Mouse (Mus musculus) thymus, postnatal 36 days (tissue): Measurements from ENCODE around the gene Col9a3.
A peak's percentile ranks its signal among the peaks of the same experiment; 100 is the strongest.

Source experiments
- DNase-seq, 2 experiments: peaks; one replicate each; pipeline ENCODE4 v3.0.0; 2022; ENCODE audit warnings: mixed read lengths in 2 of 2

Gene Col9a3

DNA sequence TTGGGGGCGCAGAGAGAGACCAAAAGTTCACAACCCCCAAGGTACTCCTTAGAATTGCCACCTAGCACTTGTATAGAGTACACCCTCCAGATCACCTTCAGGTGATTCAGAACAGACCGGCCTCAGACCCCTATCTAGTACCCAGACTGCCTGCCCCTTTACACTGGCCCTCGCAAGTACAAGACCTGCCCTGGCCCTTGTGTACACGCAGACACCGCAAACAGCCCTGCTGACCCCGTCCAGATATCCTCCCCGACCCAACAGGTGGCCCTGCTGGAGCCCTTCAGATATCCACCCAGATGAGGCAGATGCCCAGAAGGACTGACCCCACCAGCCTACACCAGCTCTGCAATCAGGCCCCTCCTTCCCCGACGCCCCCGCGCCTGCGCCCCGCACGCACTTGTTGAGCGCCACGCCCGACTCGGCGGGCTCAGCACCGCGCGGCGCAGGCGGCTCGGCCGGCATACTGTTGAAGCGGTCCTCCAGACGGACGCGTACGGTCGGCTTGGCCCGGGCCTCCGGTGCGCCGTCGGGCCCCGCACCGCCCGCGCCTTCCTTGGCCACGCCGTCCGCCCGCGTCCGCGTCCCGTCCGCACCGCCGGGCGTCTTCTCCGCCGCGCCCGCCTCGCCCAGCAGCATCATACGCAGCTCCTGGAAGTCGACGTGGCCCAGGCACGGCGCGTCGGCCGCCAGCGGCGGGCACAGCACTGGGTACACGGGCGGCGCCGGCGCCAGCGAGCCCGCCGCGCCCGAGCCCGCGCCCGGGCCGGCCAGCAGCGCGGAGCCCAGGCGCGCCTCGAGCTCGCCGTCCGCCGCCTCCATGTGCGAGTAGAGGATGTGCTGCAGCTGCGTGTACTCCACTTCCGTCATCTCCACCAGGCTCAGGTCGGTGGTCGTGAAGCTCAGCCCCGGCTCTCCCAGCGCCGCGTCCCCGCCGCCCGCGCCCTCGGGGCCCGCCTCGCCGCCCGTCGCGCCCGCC lies 44.3 kb downstream of the Col9a3 start:
- no peak for DNase-seq

DNA sequence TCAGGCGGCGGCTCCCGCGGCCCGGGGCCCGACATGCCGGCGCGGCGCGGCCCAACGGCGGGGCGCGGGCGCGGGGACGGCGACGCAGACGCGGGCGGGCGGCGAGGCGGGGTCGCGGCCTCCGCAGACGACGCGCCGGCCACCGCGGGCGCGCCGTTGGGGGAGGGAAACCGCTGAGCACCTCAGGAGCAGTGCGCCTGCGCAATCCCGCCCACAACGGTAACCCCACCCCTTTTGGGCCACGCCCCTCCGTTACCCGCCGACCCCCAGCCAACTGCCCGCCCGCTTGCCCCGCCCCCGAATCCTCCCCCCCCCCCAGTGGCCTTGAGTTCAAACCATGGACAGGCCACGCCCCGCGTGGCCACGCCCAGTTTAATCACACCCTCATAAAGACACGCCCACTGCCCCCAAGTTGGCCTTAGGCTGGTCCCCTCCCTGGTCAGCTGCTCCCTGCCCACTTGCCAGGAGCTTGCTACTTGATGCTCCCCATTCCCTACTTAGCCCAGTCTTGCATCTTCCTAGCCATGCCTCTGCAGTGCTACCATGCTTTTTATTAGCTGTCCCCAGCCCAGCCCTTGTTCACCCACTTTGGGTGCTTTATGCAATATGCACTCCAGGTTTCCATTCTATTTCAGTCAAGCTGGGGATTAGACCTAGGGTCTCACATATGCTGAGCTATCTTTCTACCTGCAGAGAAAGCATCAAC lies 45.1 kb downstream of the Col9a3 start, which contains the start of gene Tcfl5:
Gene Tcfl5, minus strand, starts transcription at position 154 of the 706 bp plus-strand sequence.
- DNase-seq: no peak

DNA sequence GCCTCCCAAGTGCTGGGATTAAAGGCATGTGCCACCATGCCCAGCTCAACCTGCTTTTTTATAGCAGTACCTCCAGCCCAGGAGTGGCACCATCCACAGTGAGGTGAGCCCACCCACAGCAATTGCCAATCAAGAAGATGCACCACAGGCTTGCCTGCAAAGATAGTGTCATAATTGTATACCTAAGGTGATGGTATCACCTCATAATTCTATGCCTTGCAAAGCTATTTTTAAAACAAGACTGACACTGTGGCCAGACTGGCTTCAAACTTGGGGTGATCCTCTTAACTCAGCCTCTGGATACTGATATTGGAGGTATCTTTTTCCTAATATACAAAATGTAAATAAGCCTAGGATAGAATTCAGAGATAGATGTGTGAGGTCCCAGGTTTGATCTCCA lies 46.0 kb downstream of the Col9a3 start:
- DNase-seq: no peak

DNA sequence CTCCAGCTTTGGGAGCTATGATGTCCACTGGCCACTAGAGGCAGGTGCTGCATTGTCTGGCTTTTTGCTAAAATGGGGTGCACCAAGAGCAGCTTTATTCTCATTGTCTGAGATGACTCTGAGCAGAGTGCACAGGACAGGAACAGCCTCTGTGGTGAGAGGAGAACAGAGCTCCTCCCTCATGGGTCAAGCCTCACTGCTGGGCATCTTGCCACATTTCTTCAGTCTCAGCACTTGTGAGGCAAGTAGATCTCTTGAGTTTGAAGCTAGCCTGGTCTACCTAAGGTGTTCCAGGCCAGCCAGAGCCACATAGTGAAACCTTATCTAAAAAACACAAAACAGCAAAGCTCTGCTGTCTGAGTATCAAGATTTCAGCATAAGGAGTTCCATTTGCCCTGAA lies 49.3 kb downstream of the Col9a3 start:
- DNase-seq: no peak

DNA sequence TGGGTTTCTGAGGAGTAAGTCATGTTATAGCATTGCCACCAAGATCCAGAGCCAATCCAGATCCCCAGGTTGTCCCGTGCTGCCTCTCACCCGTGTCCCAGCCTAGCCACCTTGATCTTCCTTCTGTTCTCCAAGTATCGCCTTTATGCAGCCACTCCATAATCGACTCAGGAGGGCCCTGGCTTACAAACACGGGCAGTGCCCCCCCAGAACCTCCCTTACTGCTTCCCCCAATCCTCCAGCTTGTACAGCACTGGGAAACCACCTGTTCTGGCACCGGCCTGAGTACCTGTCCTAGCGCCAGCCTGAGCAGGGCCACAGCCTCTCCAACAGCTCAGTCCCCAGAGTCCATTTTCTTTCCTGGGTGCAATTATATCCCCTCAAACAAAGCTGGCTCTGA lies 57.1 kb downstream of the Col9a3 start:
- no peak for DNase-seq

DNA sequence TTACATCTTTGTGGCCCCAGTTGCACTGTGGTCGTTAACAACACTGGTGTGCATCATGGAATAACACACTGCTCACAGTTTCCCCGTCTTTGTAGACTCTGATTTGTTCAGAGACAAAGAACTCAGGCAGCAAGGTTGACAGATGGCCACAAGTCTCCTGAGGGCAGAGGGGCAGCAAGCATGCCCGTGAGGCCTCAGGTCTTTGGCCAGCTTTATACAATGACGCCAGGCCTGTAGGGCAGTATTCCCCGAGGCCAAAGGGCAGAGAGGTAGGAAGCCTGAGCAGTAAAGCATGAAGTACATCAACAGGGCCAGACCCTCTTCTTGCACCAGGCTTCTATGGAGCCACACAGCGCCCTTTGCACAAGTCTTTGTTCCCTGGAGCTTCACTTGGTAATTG lies 57.6 kb downstream of the Col9a3 start:
- no peak for DNase-seq

DNA sequence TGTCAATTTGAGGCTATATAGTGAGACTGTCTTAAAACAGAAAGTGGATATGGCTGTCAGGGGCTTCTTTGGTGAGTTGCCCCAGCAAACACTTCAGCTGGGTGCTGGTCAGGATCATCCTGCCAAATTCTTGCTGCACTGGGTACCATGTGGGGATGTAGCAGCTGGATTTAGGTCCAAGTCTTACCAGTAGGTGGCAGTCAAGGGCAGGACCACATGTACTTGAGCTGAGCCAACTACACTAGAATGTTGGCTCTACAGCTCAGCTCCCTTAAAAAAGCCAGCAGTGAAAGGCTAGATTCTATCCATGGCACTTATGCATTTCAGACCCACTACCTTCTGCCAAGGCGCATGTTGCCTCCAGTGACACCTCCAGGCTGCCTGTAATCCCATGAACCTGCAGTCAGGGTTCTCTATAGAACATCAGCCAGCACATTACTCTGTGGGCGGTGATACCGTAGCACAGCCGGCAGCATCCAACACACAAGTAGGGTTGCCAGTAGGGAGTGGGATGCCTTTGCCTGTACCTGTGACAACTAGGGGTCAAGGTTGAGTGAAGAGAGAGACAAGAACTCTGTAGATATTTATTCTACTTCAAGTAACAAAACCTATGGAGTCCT lies 59.9 kb downstream of the Col9a3 start:
- peak; percentile 44 to 57 for DNase-seq

DNA sequence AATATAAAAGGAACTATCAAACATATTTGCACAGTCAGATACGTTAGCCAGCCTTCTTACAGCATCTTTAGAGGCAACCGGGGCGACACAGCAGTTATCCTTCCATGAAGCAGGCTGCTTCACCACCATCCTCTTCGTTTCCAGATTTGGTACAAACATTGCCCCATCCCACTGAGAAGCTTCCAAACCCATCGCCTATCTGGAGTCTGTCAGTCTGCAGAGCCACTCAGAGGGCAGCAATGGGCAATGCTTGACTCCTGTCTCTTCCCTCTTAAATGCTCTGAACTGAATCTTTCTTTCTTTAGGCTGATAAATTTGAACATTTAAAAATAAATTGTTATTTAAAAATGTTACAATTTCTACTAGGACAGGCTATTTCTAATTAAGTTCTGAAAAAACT lies 60.8 kb downstream of the Col9a3 start:
- no peak for DNase-seq

DNA sequence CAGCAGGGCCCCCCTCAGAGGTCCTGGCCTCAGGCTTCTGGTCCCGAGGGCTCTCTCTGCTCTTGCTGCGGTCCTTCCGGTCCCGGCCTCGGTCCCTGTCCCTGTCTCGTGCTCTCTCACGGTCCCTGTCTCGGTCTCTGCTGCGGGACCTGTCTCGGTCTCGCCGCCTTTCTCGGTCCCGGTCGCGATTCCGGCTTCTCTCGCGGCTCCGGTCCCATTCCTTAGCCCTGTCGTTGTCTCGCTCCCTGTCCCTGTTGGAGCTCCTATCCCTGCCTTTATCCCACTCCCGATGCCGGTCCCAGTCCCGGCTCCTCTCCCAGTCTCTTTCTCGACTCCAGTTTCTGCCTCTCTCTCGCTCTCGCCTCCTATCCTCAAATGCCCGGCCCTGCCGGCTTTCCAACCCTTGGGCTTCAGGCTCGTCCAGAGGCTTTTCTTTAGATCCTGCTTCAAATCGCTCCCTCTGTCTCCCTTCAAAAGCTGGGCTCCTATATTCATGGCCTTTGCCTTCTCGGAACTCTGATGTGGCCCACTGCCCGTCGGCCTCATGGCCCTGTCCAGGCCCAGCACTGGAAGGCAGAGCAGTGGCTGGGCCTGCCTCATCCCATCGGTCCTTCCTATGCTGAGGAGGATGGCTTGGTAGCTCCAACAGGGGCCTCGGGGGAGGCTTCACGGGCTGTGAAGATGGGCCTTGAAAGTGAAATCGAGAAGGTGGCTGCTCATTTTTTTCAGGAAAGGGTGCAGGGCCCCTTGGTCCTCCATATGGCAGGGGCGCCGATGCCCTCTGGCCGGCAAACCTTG lies 62.0 kb downstream of the Col9a3 start:
- DNase-seq: no peak

DNA sequence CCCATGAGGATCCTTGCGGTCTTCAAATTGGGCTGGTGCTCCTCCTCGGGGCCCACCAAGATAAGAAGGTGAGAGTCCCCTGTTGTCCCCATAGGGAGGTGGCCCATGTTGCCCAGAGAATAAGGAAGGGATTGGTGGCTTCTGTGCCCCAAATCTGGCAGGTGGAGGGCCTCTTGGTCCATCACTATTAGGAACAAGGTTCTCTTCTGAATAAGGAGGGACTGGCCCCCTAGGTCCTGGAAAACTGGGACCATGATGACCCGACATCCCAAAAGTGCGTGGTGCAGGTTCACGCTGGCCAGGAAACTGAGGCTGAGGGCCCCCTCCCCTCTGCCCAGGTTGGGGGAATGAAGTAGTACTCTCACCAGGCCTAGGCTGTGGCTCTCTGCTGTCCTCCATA lies 62.9 kb downstream of the Col9a3 start:
- no peak for DNase-seq

DNA sequence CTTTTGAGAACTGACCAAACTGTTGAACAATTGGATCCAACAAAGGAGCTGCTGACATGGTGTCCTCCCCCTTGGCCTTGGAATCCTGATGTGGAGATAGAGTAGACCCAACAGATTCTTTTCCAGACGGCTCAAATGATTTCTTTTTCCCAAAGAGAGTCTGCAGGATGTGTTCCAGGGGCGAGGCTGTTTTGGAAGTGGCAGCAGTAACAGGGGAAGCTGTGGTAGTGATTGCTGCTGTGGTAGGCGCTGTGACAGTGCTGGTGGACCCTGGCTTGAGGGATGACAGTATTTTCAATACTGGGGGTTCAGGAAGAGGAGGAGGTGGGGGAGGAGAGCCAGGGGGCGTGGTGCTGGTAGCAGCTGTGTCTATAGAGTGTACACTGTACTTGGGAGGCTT lies 64.4 kb downstream of the Col9a3 start:
- DNase-seq: no peak
